Comparison of ENCODE assay signal across 16 mouse cellular contexts in genomic region chr16:15253348-15253693, GRCm38 (mm10).
A peak's percentile ranks its signal among the peaks of the same experiment; 100 is the strongest.
DNase-seq lines count a peak whose midpoint lies in the region; ATAC-seq and TF ChIP-seq lines count a peak whose summit lies in the region.
"Had no signal": no experiment of that assay in that cellular context is flagged by ENCODE, and none has a peak within 500 bp of the region (broad histone marks: within the 10 kb centered on the region; RNA-seq: fewer than 3 reads in every experiment).

No protein-coding gene starts in this region.

- H3K4me3 ChIP-seq in kidney, embryonic 14.5 days (ENCODE audit: low read length), result no peak overlapping the region
- no peak overlapping the region for H3K4me3 ChIP-seq in lung, postnatal 0 days (ENCODE audit: low read depth, low read length)
- no peak overlapping the region for H3K4me3 ChIP-seq in stomach, postnatal 0 days (ENCODE audit: low read depth, low read length)
- H3K4me3 ChIP-seq: hindbrain, embryonic 10.5 days; liver, embryonic 13.5 days; midbrain, embryonic 12.5 days had no signal

- no peak overlapping the region for H3K9ac ChIP-seq in kidney, embryonic 14.5 days (ENCODE audit: low read depth, low read length)
- H3K9ac ChIP-seq in lung, postnatal 0 days (replicated peaks; ENCODE audit: low read depth), result no peak overlapping the region
- no peak overlapping the region for H3K9ac ChIP-seq in stomach, postnatal 0 days (ENCODE audit: low read length)
- H3K9ac ChIP-seq: liver, embryonic 13.5 days; midbrain, embryonic 12.5 days had no signal

- H3K9me3 ChIP-seq in kidney, embryonic 14.5 days (ENCODE audit: control insufficient read depth, low read length), result no peaks in the 10 kb centered on the region
- H3K9me3 ChIP-seq in lung, postnatal 0 days (ENCODE audit: low read length), result no peaks in the 10 kb centered on the region
- H3K9me3 ChIP-seq in stomach, postnatal 0 days (ENCODE audit: control insufficient read depth, low read length), result no peaks in the 10 kb centered on the region
- H3K9me3 ChIP-seq: hindbrain, embryonic 10.5 days; liver, embryonic 13.5 days; midbrain, embryonic 12.5 days had no signal

- TF ChIP-seq EP300 in lung, postnatal 0 days (IDR thresholded peaks at IDR 0.05), result no peak
- TF ChIP-seq EP300 in stomach, postnatal 0 days (optimal IDR thresholded peaks at IDR 0.05), result no peak

- H3K27me3 ChIP-seq in kidney, embryonic 14.5 days (ENCODE audit: control insufficient read depth, insufficient read depth, low read length), result no peaks in the 10 kb centered on the region
- H3K27me3 ChIP-seq in lung, postnatal 0 days (replicated peaks; ENCODE audit: insufficient read depth, low read length), result no peaks in the 10 kb centered on the region
- no peaks in the 10 kb centered on the region for H3K27me3 ChIP-seq in stomach, postnatal 0 days (ENCODE audit: control insufficient read depth, insufficient read depth, low read length)
- H3K27me3 ChIP-seq: liver, embryonic 13.5 days; midbrain, embryonic 12.5 days had no signal

- H3K27ac ChIP-seq in kidney, embryonic 14.5 days (ENCODE audit: low read depth, low read length), result peak overlapping the region; percentile 80
- H3K27ac ChIP-seq in lung, postnatal 0 days (ENCODE audit: low read length), result no peak overlapping the region
- peak overlapping the region; percentile 65; the same call in 1 of the 2 replicates for H3K27ac ChIP-seq in stomach, postnatal 0 days (replicated peaks)
- H3K27ac ChIP-seq: hindbrain, embryonic 10.5 days; liver, embryonic 13.5 days; macrophage; midbrain, embryonic 12.5 days had no signal

- peak; percentile 38; the same call in 1 of the 2 replicates for ATAC-seq in frontal cortex, adult (ENCODE audit: low TSS enrichment)
- ATAC-seq in kidney, embryonic 14.5 days (ENCODE audit: low FRiP score, low TSS enrichment), result peak; percentile 79
- ATAC-seq in lung, postnatal 0 days, result peak; percentile 49
- peak; percentile 18; the same call in 1 of the 2 replicates for ATAC-seq in stomach, postnatal 0 days (ENCODE audit: low FRiP score, low TSS enrichment)
- ATAC-seq: forebrain, embryonic 16.5 days had no signal

- no peak for DNase-seq in frontal cortex, postnatal 10 days (ENCODE audit: low spot score in 2 of 2)
- DNase-seq in kidney, adult 8-10 months, result no peak
- peak; percentile 46 for DNase-seq in lung, postnatal 0 days (ENCODE audit: low spot score)
- DNase-seq in lung, adult 18-20 months, result no peak
- no peak for DNase-seq in stomach, postnatal 0 days (ENCODE audit: low spot score)
- no peak for DNase-seq in c-Kit-positive CD71-positive TER-119-positive erythroid progenitor cells, embryonic 14.5 days (ENCODE audit: low spot score)
- DNase-seq: cerebellum, postnatal 14 days; layer of hippocampus, postnatal 36 days; liver, embryonic 13.5 days; thymus, adult 18-20 months had no signal

- no peak overlapping the region for H3K4me2 ChIP-seq in kidney, embryonic 14.5 days (replicated peaks; ENCODE audit: low read depth, low read length)
- no peak overlapping the region for H3K4me2 ChIP-seq in lung, postnatal 0 days (replicated peaks; ENCODE audit: low read depth, low read length)
- no peak overlapping the region for H3K4me2 ChIP-seq in stomach, postnatal 0 days (replicated peaks; ENCODE audit: low read depth)
- H3K4me2 ChIP-seq: liver, embryonic 13.5 days; midbrain, embryonic 12.5 days had no signal

- no peak for TF ChIP-seq CTCF in lung, postnatal 0 days (IDR thresholded peaks at IDR 0.05)
- no peak for TF ChIP-seq CTCF in stomach, postnatal 0 days (IDR thresholded peaks at IDR 0.05; ENCODE audit: low read depth)

- 44% methylated on average over 3 of the region's 3 CpGs for WGBS in kidney, embryonic 14.5 days
- WGBS in lung, postnatal 0 days, result 43% methylated on average over 3 of the region's 3 CpGs
- 42% methylated on average over 3 of the region's 3 CpGs for WGBS in stomach, postnatal 0 days

- 0 out of 2 replicates have a peak, but pooled peaks cover 4% of the 10 kb centered on the region for H3K4me1 ChIP-seq in kidney, embryonic 14.5 days (ENCODE audit: control insufficient read depth, insufficient read depth, low read length)
- H3K4me1 ChIP-seq in lung, postnatal 0 days (ENCODE audit: insufficient read depth, low read depth, low read length), result no peaks in the 10 kb centered on the region
- no peaks in the 10 kb centered on the region for H3K4me1 ChIP-seq in stomach, postnatal 0 days (replicated peaks; ENCODE audit: control insufficient read depth, insufficient read depth)
- H3K4me1 ChIP-seq: hindbrain, embryonic 10.5 days; liver, embryonic 13.5 days; midbrain, embryonic 12.5 days had no signal

- no peaks in the 10 kb centered on the region for H3K36me3 ChIP-seq in kidney, embryonic 14.5 days (ENCODE audit: control insufficient read depth, insufficient read depth, low read length)
- H3K36me3 ChIP-seq in lung, postnatal 0 days (ENCODE audit: insufficient read depth, low read length), result no peaks in the 10 kb centered on the region
- no peaks in the 10 kb centered on the region for H3K36me3 ChIP-seq in stomach, postnatal 0 days (ENCODE audit: control insufficient read depth, insufficient read depth, low read length)
- H3K36me3 ChIP-seq: hindbrain, embryonic 10.5 days; liver, embryonic 13.5 days; midbrain, embryonic 12.5 days had no signal

Comparison
In these comparisons a context has a peak if more than half of its experiments do, and no peak if none do; other contexts are left out.
1. ATAC-seq: peak in every context shown above with its lines; median percentile 79 in kidney, embryonic 14.5 days; 49 in lung, postnatal 0 days; 38 in frontal cortex, adult; 18 in stomach, postnatal 0 days.